Mouse (Mus musculus) B cell, adult 67 days (primary cell): ENCODE measurements around the gene Thrb. TPM values are rescaled to one million over a fixed set of nuclear protein-coding genes. Genes with fewer than 3 reads are reported as not detected.

Source experiments
- total RNA-seq, 2 experiments: library from RNA; stranded (reverse); gene quantifications; 4 replicates each; pipeline ENCODE4 v1.2.4; 2023

Gene Thrb
- total RNA-seq: under 1 TPM in 1 of 2 experiments, not detected in 1; 0.65 TPM

DNA sequence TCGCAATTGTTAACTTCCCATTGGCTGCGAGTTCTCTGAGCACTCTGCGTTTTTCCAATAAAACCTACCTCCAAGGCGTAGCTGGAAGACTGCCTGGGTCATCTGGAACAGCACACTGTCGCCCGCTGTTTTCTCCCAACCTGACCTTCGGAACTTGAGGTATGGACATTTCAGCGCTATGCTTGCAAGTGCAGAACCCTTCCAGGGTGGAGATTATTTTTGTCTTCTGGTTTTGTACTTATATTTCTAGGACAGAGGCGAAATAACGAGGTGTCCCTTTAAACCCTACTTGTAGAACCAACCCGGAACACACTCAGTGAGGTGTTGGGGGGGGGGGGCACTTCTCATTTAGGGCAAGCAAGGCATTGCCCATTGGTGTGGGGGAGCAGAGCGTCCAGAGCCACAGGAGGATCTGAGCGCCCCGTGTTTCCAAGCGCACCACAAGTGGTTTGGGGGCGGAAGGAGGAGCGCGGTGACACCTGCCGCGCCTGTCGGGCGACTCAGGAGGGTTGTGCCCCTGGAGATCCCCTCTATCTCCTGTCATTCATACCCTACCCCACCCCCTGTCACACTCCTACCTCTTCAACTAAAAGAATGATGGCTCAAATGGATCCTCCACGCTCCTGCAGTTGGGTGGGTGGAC lies at the start of gene Thrb:
Gene Thrb, plus strand, starts transcription at position 576 of the 643 bp plus-strand sequence.

